Mouse (Mus musculus) kidney, embryonic 14.5 days (tissue): ENCODE results near the gene Olfr875. TPM values are rescaled to one million over a fixed set of nuclear protein-coding genes. Genes with fewer than 3 reads are reported as not detected.

Source experiments
- polyA plus RNA-seq: library from polyadenylated mRNA; unstranded; fragments of >200 nt; fragmentation: Nextera tagmentation; extraction: Ambion mirVana; gene quantifications from 2 replicates; pipeline ENCODE4 v1.2.1, GENCODE M21; 2014

The Olfr875 gene
- polyA plus RNA-seq, 1 experiment from 2014 or later, result not detected

Other genes with a start within 250 kb of the Olfr875 start
- 49.7 and 61.8 TPM in 2 replicates for gene Esam, start 243.8 kb upstream of the Olfr875 start, polyA plus RNA-seq
- gene Vsig2, start 232.6 kb upstream of the Olfr875 start, polyA plus RNA-seq, result 1.1 and 1.3 TPM in 2 replicates
- 3.1 and 3.4 TPM in 2 replicates for gene Nrgn, start 219.0 kb upstream of the Olfr875 start, polyA plus RNA-seq
- 6.8 and 10.8 TPM in 2 replicates for gene Siae, start 216.2 kb upstream of the Olfr875 start, polyA plus RNA-seq
- 6.7 and 8.0 TPM in 2 replicates for gene Spa17, start 158.1 kb upstream of the Olfr875 start, polyA plus RNA-seq
- 135 and 142 TPM in 2 replicates for gene Tbrg1, start 114.5 kb upstream of the Olfr875 start, polyA plus RNA-seq
- gene Panx3, start 102.6 kb upstream of the Olfr875 start, polyA plus RNA-seq, result not detected in 2 replicates
- not detected in 2 replicates for gene Olfr160, start 55.6 kb upstream of the Olfr875 start, polyA plus RNA-seq
- not detected in 2 replicates for gene Olfr874, start 26.8 kb upstream of the Olfr875 start, polyA plus RNA-seq
- not detected in 2 replicates for gene Olfr876, start 31.2 kb downstream of the Olfr875 start, polyA plus RNA-seq
- not detected in 2 replicates for gene Olfr877, start 82.4 kb downstream of the Olfr875 start, polyA plus RNA-seq
- not detected in 2 replicates for gene Olfr145, start 124.9 kb downstream of the Olfr875 start, polyA plus RNA-seq
- gene Olfr878, start 146.0 kb downstream of the Olfr875 start, polyA plus RNA-seq, result not detected in 2 replicates
- not detected in 2 replicates for gene Olfr881, start 220.0 kb downstream of the Olfr875 start, polyA plus RNA-seq